Mouse (Mus musculus) embryonic fibroblast, embryonic 13.5 days (primary cell): ENCODE measurements around the gene Zcchc13.

Experiments used
- CTCF ChIP-seq: IDR thresholded peaks from 2 replicates; pipeline ENCODE4 v1.5.1; 2011; ENCODE audit warnings: mild to moderate bottlenecking, control low read depth, low read length, moderate library complexity, borderline replicate concordance; ENCODE audit not compliant: insufficient read depth
- POLR2A ChIP-seq: IDR thresholded peaks from 2 replicates; pipeline ENCODE4 v1.6.1; 2011; ENCODE audit warnings: low read depth, mild to moderate bottlenecking, control low read depth, low read length, moderate library complexity

DNA sequence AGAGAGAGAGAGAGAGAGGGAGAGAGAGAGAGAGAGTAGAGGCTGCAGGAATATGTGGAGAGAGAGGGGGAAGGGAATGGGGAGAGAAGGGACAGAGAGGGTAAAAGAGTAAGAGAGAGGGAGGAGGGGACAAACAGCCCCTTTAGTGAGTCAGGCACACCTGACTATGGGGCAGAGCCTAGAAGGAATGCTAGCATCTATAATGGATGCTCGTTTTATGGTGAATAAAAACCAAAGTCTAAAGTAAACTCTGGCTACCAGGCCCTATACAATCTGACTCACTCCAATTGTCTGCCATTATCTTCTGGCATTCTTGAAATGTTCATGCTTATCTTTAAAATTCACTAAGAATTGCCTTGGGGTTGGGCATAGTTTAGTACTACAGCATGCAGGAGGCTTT lies 21.7 kb downstream of the Zcchc13 start:
- TF ChIP-seq CTCF (no peak), POLR2A (no peak)
